Mouse (Mus musculus): ENCODE measurements around the gene Myo7a.

Gene Myo7a

GRCm38 (mm10) chr7:98119179-98119960 is at the start of gene Myo7a:
Gene Myo7a (minus strand): TSS chr7:98119524.
- DNase-seq, result no peak

GRCm38 (mm10) chr7:98164999-98165528 is 45.7 kb upstream of the Myo7a start:
- DNase-seq, result no peak

- DNase-seq, result no peak
Observed at GRCm38 (mm10) chr7:98164382-98164998, 45.2 kb upstream of the Myo7a start.

GRCm38 (mm10) chr7:98163700-98164099 is 44.4 kb upstream of the Myo7a start:
- no peak for DNase-seq

DNA sequence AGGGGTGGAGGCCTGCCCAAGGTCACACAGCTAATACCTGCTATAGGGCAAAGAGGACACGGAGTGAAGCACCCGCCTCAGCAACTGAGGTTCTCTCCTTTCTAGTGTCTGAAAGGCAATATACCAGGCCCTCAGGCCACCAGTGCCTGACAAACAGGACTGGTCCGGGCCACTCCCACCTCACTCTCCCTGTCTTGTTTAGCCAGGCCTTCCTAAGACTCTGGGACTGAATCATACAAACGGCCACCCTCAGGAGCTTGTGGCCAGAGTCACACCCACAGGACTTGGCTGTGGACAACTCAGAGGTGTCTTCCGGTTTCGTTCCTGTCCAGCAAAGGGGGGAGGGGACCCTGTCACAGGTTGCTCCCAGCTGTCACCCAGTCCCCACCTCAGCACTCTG is 42.9 kb upstream of the Myo7a start:
- no peak for DNase-seq

DNA sequence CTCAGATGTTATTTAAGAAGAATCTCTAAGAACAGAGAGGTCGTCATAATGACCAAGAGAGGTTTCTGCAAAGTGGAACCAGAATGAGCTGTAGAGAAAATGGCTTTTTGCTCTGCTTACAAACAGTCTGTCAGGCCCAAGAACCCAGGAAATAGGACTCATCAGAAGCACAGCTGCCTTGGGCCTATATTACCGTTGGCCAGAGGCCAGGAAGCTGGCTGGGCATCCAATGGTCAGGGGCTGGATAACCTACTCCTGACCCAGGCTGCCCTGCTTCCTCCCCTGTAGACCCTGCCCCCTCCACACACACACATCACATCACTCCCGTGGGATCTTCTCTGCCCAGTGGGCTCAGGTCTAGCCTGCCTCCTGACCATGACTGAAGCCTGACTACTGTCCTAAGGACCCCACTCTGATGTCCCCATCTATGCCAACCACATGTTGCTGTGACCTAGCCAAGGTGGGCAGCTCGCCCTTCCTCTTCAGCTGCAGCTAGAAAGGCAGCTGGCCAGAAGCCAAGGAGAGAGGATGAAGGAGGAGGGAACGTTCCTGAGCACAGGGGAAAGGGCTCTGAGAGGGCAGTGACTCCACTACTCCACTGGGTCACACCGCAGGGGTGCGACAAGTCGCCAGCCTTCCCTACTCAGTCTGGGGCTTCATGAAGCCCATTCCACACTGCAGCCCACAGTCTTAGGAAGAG is 40.9 kb upstream of the Myo7a start:
- DNase-seq, result no peak

DNA sequence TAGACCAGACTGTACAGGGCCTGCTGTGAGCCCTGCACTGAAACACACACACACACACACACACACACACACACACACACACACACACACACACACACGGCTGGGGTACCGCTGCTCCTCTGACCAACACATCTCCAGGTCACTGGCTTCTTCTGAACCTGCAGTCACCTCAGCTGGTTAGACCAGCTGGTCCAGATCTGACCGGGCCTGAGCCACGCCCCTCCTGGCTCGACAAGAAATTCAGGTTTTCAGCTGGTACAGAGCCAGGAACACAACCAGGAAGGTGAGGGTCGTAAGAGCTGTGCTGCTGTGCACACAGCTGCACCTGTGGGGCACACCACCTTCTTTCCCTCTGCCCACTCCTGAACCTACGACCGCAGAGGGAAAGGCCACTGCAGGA is 39.2 kb upstream of the Myo7a start:
- DNase-seq, result no peak

- DNase-seq, result no peak
Observed at GRCm38 (mm10) chr7:98157636-98158332, 38.5 kb upstream of the Myo7a start.

GRCm38 (mm10) chr7:98156280-98156665 is 36.9 kb upstream of the Myo7a start:
- no peak for DNase-seq

GRCm38 (mm10) chr7:98155546-98156279 is 36.4 kb upstream of the Myo7a start:
- DNase-seq, result no peak

GRCm38 (mm10) chr7:98153892-98154291 is 34.6 kb upstream of the Myo7a start:
- DNase-seq, result no peak

DNA sequence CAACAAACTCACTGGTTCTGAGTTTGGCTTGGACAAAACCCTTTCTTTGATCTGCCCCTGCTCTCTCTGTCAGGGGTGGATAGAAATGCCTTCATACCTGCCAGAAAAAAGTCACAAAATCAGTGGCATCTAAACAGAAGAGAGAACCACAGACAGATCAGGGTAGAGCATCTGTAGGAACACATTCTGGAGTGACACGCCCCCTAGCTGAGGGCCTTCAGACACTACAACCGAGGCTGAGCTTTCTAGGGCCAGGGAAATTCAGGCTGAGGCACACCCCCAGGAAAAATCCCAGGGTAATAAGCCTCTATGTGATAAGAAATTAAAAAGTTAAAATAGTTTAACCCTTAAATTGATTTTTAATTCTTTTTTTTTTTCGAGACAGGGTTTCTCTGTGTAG is 34.0 kb upstream of the Myo7a start:
- no peak for DNase-seq

DNA sequence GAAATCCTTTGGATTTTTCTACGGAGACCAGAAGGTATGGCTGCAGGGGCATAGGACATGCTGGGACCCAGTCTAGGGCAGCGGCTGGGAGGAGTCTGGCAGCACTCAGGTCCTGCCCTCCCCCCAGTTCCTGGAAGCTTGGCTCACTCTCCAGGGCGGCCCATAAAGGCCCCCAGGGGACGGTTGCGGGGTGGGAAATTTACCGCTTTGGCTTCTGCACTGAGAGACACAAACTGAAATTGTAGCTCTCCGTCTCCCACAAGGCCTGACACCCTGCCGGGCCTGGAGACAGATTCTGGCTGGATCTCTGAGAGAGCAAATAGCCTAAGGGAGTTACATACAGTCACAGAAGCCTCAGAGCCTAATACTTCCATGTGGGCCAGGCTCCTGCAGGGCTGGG is 33.1 kb upstream of the Myo7a start:
- no peak for DNase-seq

DNA sequence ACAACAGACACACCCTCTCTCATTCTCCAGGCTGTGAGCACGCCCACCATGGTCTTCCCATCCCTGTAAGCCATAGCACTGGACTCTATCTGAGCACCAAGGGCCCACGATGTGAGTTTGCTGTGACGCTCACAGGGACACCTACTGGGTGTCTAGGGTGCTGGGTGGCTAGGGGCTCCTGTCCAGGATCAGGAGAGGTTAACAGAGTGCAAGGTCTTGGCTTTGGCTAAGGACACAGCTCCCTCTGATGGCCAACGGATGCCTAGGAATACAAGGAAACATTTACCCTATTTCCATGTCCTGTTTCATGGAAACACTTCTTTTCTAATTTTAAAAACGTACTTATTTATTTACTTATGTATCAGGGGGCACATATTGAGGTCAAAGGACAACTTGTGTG is 31.2 kb upstream of the Myo7a start:
- no peak for DNase-seq

DNA sequence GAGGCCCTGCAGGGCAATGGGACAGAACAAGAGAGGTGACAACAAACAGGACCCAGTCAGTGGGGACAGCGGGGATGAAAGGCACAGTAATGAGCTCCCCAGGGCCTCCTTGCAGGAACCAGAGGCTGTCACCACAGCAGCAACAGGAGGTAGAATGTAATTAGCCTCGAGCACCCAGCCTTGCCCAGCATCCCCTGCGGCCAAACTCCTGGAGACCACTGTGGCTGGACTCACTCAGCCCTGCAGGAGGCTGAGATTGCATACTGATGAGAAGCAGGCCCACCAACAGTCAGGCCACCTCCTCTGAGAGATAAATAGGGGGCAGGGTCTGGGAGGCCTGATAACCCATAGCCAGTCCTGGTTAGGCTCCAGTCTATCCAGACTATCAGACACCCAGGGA is 30.5 kb upstream of the Myo7a start:
- no peak for DNase-seq

DNA sequence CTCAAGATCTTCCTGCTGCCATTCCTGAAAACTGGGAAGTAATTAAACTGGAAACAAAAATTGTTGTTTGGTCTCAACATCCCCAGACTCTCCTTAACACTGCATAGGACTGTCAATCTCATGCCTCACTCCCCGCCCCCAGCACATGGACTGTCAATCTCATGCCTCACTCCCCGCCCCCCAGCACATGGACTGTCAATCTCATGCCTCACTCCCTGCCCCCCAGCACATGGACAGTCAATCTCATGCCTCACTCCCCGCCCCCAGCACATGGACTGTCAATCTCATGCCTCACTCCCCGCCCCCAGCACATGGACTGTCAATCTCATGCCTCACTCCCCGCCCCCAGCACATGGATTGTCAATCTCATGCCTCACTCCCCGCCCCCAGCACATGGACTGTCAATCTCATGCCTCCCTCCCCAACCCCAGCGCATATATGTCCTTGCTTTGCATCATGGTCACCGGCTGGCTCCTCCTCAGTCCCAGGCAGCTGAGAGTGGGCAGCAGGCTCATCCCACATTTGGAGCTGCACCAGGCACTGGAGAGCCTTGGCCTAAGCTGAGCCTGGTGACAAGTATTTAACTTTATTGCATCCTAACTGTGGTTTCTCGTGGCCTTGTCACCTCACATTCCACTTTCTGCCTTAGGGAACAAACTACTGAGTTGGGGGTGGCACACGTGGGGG is 29.5 kb upstream of the Myo7a start:
- DNase-seq, result no peak

GRCm38 (mm10) chr7:98147766-98148165 is 28.4 kb upstream of the Myo7a start:
- no peak for DNase-seq

DNA sequence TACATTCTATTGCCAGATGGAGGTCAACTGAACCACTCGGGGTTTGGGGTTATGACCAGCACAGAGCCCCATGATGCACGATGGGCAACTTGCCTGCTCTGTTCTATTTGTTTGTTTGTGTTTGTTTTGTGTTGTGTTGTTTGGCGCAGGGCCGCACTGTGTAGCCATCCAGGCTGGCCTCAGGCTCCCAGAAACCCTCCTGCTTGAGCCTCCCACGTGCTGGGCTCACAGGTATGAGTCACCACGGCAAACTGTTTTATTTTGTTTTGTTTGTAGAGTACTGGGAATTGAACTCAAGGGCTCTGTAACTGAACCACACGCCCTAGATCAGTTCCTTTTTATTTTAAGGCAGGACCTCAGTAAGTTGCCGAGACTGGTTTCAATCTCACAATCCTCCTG is 27.1 kb upstream of the Myo7a start:
- no peak for DNase-seq

DNA sequence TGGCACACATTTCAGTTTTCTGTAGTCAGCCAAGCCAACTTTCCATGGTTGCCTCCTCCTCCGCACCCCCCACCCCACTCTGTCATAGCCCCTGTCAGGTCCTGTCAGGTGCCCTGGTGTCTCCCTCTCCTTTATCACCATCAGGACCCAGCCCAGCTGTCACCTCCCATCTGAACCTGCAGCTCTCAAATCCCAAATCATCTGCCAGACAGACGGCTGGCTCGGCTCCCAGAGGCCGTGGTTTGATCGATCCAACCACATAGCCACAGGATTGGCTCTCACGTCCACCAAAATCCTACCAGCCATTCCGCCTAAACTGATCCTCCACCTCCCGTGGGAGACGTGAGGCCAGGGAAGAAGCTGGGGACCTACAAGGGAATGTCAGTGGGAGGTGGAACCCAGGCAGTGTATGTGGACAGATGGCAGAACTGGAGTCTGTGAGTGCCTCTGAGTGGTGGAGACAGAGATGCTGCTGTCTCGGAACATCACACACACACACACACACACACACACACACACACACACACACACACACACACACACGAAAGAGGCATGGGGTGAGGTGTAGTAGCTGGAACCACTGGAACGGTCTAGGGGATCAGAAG is 26.6 kb upstream of the Myo7a start:
- no peak for DNase-seq

DNA sequence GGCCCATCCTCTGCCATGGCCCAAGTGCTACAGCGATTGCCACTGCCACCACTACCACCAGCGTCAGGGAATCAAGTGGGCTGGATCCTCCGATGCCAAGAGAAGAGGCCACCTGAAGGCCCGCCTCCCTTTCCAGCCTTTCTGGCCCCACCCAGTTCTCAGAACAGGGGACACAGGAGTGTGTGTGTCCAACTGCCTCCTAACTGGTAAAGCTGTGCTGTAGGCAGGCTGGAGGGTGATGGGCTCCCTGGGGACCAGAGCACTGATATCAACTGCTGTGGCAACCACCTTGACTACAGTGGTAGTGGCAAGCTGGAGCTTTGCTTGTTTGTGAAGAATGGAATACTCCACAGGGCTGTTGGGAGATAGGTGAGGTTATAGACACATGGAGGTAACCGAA is 26.1 kb upstream of the Myo7a start, which contains the start of gene Omp:
Omp (minus strand) TSS at position 101 of the 400 bp plus-strand sequence.
- DNase-seq, result no peak

GRCm38 (mm10) chr7:98142648-98143047 is 23.3 kb upstream of the Myo7a start:
- no peak for DNase-seq
